ENCODE assay signal across 26 mouse cellular contexts in the genomic region with DNA sequence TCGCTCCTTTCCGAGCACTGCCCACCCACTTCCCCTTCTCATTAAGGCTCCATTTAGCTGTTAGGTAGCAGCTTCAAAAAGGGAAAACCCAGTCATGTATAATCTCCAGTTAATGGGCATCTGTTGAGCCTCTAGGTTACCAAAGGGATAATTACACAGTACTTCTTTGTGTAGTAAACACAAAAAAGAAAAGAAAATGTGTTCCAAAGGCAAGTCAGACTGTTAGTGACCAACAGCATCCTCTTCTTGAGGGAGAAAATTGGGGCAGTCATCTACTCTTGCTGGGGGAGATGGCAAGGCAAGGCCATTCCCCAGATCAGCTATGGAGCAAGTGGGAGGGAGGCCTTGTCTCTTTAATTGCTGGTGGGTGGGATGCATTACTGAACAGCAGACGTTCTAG.
"Had no signal": no experiment of that assay in that cellular context is flagged by ENCODE, and none has a peak within 500 bp of the region (broad histone marks: within the 10 kb centered on the region; RNA-seq: fewer than 3 reads in every experiment).

No protein-coding gene starts in this region.

- H3K9me3 ChIP-seq: kidney, embryonic 15.5 days; limb, embryonic 13.5 days; liver, embryonic 12.5 days; liver, embryonic 15.5 days; lung, embryonic 15.5 days; megakaryocyte, embryonic 14.5 days; midbrain, embryonic 10.5 days; neural tube, embryonic 12.5 days had no signal

- H3K9ac ChIP-seq: kidney, embryonic 15.5 days; limb, embryonic 13.5 days; liver, embryonic 12.5 days; liver, embryonic 15.5 days; lung, embryonic 15.5 days; neural tube, embryonic 12.5 days had no signal

- H3K4me1 ChIP-seq: lung, embryonic 15.5 days had no signal

- DNase-seq: kidney, adult 11 months; kidney, adult 8-10 months; kidney, postnatal 10 days; kidney, postnatal 4 days; layer of hippocampus, postnatal 36 days; liver; lung, adult 18-20 months; lung, postnatal 10 days; lung, postnatal 36 days; midbrain, embryonic 14.5 days; right cerebral cortex, adult 18-20 months; right cerebral cortex, postnatal 14 days; right cerebral cortex, postnatal 4 days; thymus, adult 2 months; thymus, postnatal 14 days; thymus, postnatal 4 days had no signal

- H3K4me3 ChIP-seq: kidney, embryonic 15.5 days; left cerebral cortex, adult 2 months; limb, embryonic 13.5 days; liver, embryonic 12.5 days; liver, embryonic 15.5 days; lung, embryonic 15.5 days; megakaryocyte, embryonic 14.5 days; midbrain, embryonic 10.5 days; neural tube, embryonic 12.5 days had no signal

- ATAC-seq: liver, embryonic 12.5 days had no signal

- H3K27me3 ChIP-seq: kidney, embryonic 15.5 days; limb, embryonic 13.5 days; liver, embryonic 12.5 days; liver, embryonic 15.5 days; lung, embryonic 15.5 days; megakaryocyte, embryonic 14.5 days; neural tube, embryonic 12.5 days had no signal

- H3K27ac ChIP-seq: kidney, embryonic 15.5 days; left cerebral cortex, adult 2 months; limb, embryonic 13.5 days; liver, embryonic 12.5 days; liver, embryonic 15.5 days; lung, embryonic 15.5 days; midbrain, embryonic 10.5 days; neural tube, embryonic 12.5 days; stomach, postnatal 0 days had no signal

- H3K4me2 ChIP-seq: kidney, embryonic 15.5 days; limb, embryonic 13.5 days; liver, embryonic 12.5 days; liver, embryonic 15.5 days; lung, embryonic 15.5 days; neural tube, embryonic 12.5 days had no signal
